In genomic region chr7:30625530-30626384, GRCm38 (mm10) we compare ENCODE assay signal across 8 mouse cellular contexts. TPM values are rescaled to one million over a fixed set of nuclear protein-coding genes. Genes with fewer than 3 reads are reported as not detected.
DNase-seq lines count a peak whose midpoint lies in the region; ATAC-seq and TF ChIP-seq lines count a peak whose summit lies in the region.

Gene Cox6b1, minus strand, starts transcription at chr7:30626151.

- no peak for TF ChIP-seq CTCF in ES-Bruce4 (IDR thresholded peaks at IDR 0.05; ENCODE audit: low read depth, low read length)
- TF ChIP-seq CTCF in heart, postnatal 0 days (IDR thresholded peaks at IDR 0.05; ENCODE audit: low read depth), result no peak
- TF ChIP-seq CTCF in liver, postnatal 0 days (IDR thresholded peaks at IDR 0.05; ENCODE audit: low read depth), result no peak

- H3K27ac ChIP-seq in ES-Bruce4 (ENCODE audit: insufficient read depth, low read length), result peak within 1 kb of the TSS; percentile 67; the same call in 1 of the 2 replicates
- no peak within 1 kb of the TSS for H3K27ac ChIP-seq in forebrain, embryonic 12.5 days
- peak within 1 kb of the TSS; percentile 87 for H3K27ac ChIP-seq in heart, postnatal 0 days (ENCODE audit: low read depth)
- H3K27ac ChIP-seq in liver, postnatal 0 days (ENCODE audit: low read depth), result peak within 1 kb of the TSS; percentile 82
- peak within 1 kb of the TSS; percentile 46; the same call in 1 of the 2 replicates for H3K27ac ChIP-seq in neural tube, embryonic 14.5 days (ENCODE audit: low read depth, low read length)

- no peaks in the 10 kb centered on the region for H3K4me1 ChIP-seq in ES-Bruce4 (ENCODE audit: control insufficient read depth, insufficient read depth, low read length)
- H3K4me1 ChIP-seq in forebrain, embryonic 12.5 days, result peaks cover 12% of the 10 kb centered on the region
- peaks cover 10% of the 10 kb centered on the region; the same call in 1 of the 2 replicates for H3K4me1 ChIP-seq in heart, postnatal 0 days (ENCODE audit: control insufficient read depth, insufficient read depth)
- H3K4me1 ChIP-seq in liver, postnatal 0 days (ENCODE audit: insufficient read depth), result peaks cover 15% of the 10 kb centered on the region; the same call in 1 of the 2 replicates
- H3K4me1 ChIP-seq in neural tube, embryonic 14.5 days (ENCODE audit: control insufficient read depth, insufficient read depth, low read length), result peaks cover 9% of the 10 kb centered on the region; the same call in 1 of the 2 replicates

- peak within 1 kb of the TSS; percentile 96 for H3K4me3 ChIP-seq in ES-Bruce4 (ENCODE audit: low read depth, low read length)
- peak within 1 kb of the TSS; percentile 82 for H3K4me3 ChIP-seq in forebrain, embryonic 12.5 days (replicated peaks)
- H3K4me3 ChIP-seq in heart, postnatal 0 days (ENCODE audit: low read depth, low read length), result peak within 1 kb of the TSS; percentile 83
- peak within 1 kb of the TSS; percentile 79 for H3K4me3 ChIP-seq in liver, postnatal 0 days (ENCODE audit: low read depth, low read length)
- H3K4me3 ChIP-seq in neural tube, embryonic 14.5 days (ENCODE audit: low read depth, low read length), result peak within 1 kb of the TSS; percentile 66

- 2% methylated on average over 44 of the region's 44 CpGs for WGBS in forebrain, embryonic 12.5 days
- WGBS in heart, postnatal 0 days, result 1% methylated on average over 44 of the region's 44 CpGs
- under 1% methylated on average over 44 of the region's 44 CpGs for WGBS in large intestine, adult 2 months
- WGBS in liver, postnatal 0 days (ENCODE audit: insufficient replicate concordance), result 1% methylated on average over 44 of the region's 44 CpGs
- WGBS in neural tube, embryonic 14.5 days, result 2% methylated on average over 44 of the region's 44 CpGs

- no peaks in the 10 kb centered on the region for H3K9me3 ChIP-seq in ES-Bruce4 (replicated peaks; ENCODE audit: control insufficient read depth, insufficient read depth, low read length, poor library complexity, severe bottlenecking)
- H3K9me3 ChIP-seq in forebrain, embryonic 12.5 days, result no peaks in the 10 kb centered on the region
- H3K9me3 ChIP-seq in heart, postnatal 0 days (replicated peaks; ENCODE audit: control insufficient read depth, low read length), result no peaks in the 10 kb centered on the region
- no peaks in the 10 kb centered on the region for H3K9me3 ChIP-seq in liver, postnatal 0 days (ENCODE audit: low read length)
- no peaks in the 10 kb centered on the region for H3K9me3 ChIP-seq in neural tube, embryonic 14.5 days (ENCODE audit: control insufficient read depth, low read length)

- ATAC-seq in forebrain, embryonic 12.5 days (ENCODE audit: low FRiP score), result peak; percentile 96
- ATAC-seq in heart, postnatal 0 days (ENCODE audit: insufficient read depth, low read depth), result peak; percentile 94
- peak; percentile 94 for ATAC-seq in liver, postnatal 0 days
- ATAC-seq in neural tube, embryonic 14.5 days (ENCODE audit: low read depth), result peak; percentile 94

- DNase-seq in c-Kit-positive CD71-positive TER-119-positive erythroid progenitor cells, embryonic 14.5 days (ENCODE audit: low spot score), result peak; percentile 88
- peak; percentile 94 for DNase-seq in heart, postnatal 0 days (ENCODE audit: low spot score)
- DNase-seq in large intestine, adult 2 months (ENCODE audit: low read depth, low spot score), result no peak
- peak; percentile 93 for DNase-seq in liver, postnatal 0 days
- DNase-seq in testis, postnatal 10 days (ENCODE audit: low spot score), result peak; percentile 91

- no peak for TF ChIP-seq EP300 in ES-Bruce4 (IDR thresholded peaks at IDR 0.05; ENCODE audit: insufficient read depth, low read depth, low read length)
- no peak for TF ChIP-seq EP300 in heart, postnatal 0 days (IDR thresholded peaks at IDR 0.05; ENCODE audit: low read depth)
- TF ChIP-seq EP300 in liver, postnatal 0 days (IDR thresholded peaks at IDR 0.05; ENCODE audit: low read depth), result no peak

- H3K36me3 ChIP-seq in ES-Bruce4 (ENCODE audit: control insufficient read depth, insufficient read depth, low read length, poor library complexity, severe bottlenecking), result peaks cover 16% of the 10 kb centered on the region
- peaks cover 35% of the 10 kb centered on the region for H3K36me3 ChIP-seq in forebrain, embryonic 12.5 days (replicated peaks)
- H3K36me3 ChIP-seq in heart, postnatal 0 days (replicated peaks; ENCODE audit: control insufficient read depth, insufficient read depth, low read length), result peaks cover 35% of the 10 kb centered on the region
- peaks cover 25% of the 10 kb centered on the region for H3K36me3 ChIP-seq in liver, postnatal 0 days (replicated peaks; ENCODE audit: insufficient read depth, low read length)
- peaks cover 24% of the 10 kb centered on the region for H3K36me3 ChIP-seq in neural tube, embryonic 14.5 days (ENCODE audit: control insufficient read depth, insufficient read depth, low read length)

- TF ChIP-seq POLR2A in ES-Bruce4 (IDR thresholded peaks at IDR 0.05; ENCODE audit: insufficient read depth, low read length), result peak; percentile 39

- peak within 1 kb of the TSS; percentile 81 for H3K9ac ChIP-seq in ES-Bruce4 (ENCODE audit: low read depth, poor library complexity, severe bottlenecking)
- H3K9ac ChIP-seq in forebrain, embryonic 12.5 days, result peak within 1 kb of the TSS; percentile 78
- peak within 1 kb of the TSS; percentile 92 for H3K9ac ChIP-seq in heart, postnatal 0 days (replicated peaks; ENCODE audit: low read depth, low read length)
- H3K9ac ChIP-seq in liver, postnatal 0 days (replicated peaks), result peak within 1 kb of the TSS; percentile 81
- H3K9ac ChIP-seq in neural tube, embryonic 14.5 days (replicated peaks; ENCODE audit: low read depth, low read length), result peak within 1 kb of the TSS; percentile 69

- H3K4me2 ChIP-seq in forebrain, embryonic 12.5 days, result peak within 1 kb of the TSS; percentile 81
- peak within 1 kb of the TSS; percentile 90 for H3K4me2 ChIP-seq in heart, postnatal 0 days (ENCODE audit: low read depth, low read length)
- peak within 1 kb of the TSS; percentile 81 for H3K4me2 ChIP-seq in liver, postnatal 0 days (ENCODE audit: low read depth, low read length)
- peak within 1 kb of the TSS; percentile 51 for H3K4me2 ChIP-seq in neural tube, embryonic 14.5 days (ENCODE audit: low read depth, low read length)

- H3K27me3 ChIP-seq in ES-Bruce4 (ENCODE audit: control insufficient read depth, insufficient read depth, low read length, poor library complexity, severe bottlenecking), result no peaks in the 10 kb centered on the region
- peaks cover 19% of the 10 kb centered on the region for H3K27me3 ChIP-seq in forebrain, embryonic 12.5 days
- H3K27me3 ChIP-seq in heart, postnatal 0 days (ENCODE audit: control insufficient read depth, insufficient read depth, low read length), result no peaks in the 10 kb centered on the region
- H3K27me3 ChIP-seq in liver, postnatal 0 days (ENCODE audit: insufficient read depth, low read length), result 0 out of 2 replicates have a peak, but pooled peaks cover 5% of the 10 kb centered on the region
- H3K27me3 ChIP-seq in neural tube, embryonic 14.5 days (ENCODE audit: control insufficient read depth, insufficient read depth, low read length), result no peaks in the 10 kb centered on the region

RNA-seq across cellular contexts. Expression of gene Cox6b1, which starts in this region (rescaled TPM):
- polyA plus RNA-seq in ES-Bruce4 (2011; ENCODE audit: insufficient read depth, insufficient read length, low read depth, missing spikeins), result 540 and 569 TPM in 2 replicates
- 814 and 871 TPM in 2 replicates for polyA plus RNA-seq in forebrain, embryonic 12.5 days (2016; fragmentation: Nextera tagmentation; extraction: Ambion mirVana)
- 1,408 and 1,527 TPM in 2 replicates for total RNA-seq in heart, postnatal 0 days (2014; rRNA removed; ENCODE audit: low replicate concordance)
- 4,395 and 4,405 TPM in 2 replicates for polyA plus RNA-seq in heart, postnatal 0 days (2015; fragmentation: Nextera tagmentation; extraction: Ambion mirVana)
- 933 and 1,035 TPM in 2 replicates for polyA plus RNA-seq in large intestine, adult 2 months (2012; rRNA removed)
- 995 and 998 TPM in 2 replicates for polyA plus RNA-seq in liver, postnatal 0 days (2015; fragmentation: Nextera tagmentation; extraction: Ambion mirVana)
- 1,118 and 1,342 TPM in 2 replicates for polyA plus RNA-seq in neural tube, embryonic 14.5 days (2014; fragmentation: Nextera tagmentation; extraction: Ambion mirVana)
